9 mouse cellular contexts compared by ENCODE assay signal in the genomic region with DNA sequence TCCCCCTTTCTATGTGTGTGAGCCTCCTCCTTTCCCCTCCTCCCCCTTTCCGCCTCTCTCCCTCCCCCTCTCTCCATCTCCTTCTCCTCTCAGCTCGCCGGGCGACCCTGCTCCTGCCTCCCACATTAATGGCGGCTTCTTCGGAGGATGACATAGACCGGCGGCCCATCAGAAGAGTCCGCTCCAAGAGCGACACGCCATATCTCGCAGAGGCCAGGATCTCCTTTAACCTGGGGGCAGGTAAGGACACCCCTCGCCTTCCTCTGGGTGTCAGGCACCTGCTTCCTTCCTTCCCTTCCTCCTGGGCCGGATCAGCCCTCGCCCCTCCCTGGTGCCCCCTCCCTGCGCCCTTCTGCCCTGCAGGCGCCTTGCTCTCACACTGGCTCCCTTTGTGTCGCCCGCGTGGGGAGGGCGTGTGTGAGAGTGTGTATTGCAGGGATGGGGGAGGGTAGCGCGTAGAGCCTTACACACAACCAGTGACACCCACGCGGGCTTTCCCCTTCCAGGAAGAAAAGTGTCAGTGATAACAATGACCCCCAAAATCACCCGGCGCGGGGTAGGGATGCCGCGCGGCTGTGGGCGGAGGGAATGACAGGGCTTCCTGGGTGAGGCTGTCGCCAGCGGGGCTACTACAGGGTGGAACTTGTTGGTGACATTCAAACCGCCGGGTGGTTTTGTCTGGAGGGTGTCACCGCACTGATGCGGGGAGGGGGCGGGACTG. TPM values are rescaled to one million over a fixed set of nuclear protein-coding genes. Genes with fewer than 3 reads are reported as not detected.
DNase-seq lines count a peak whose midpoint lies in the region; ATAC-seq and TF ChIP-seq lines count a peak whose summit lies in the region.
"Had no signal": no experiment of that assay in that cellular context is flagged by ENCODE, and none has a peak within 500 bp of the region (broad histone marks: within the 10 kb centered on the region; RNA-seq: fewer than 3 reads in every experiment).

No protein-coding gene starts in this region.

- no peak overlapping the region for H3K9ac ChIP-seq in heart, embryonic 14.5 days (ENCODE audit: low read length)
- peak overlapping the region; percentile 20; the same call in 1 of the 2 replicates for H3K9ac ChIP-seq in ES-E14 (ENCODE audit: insufficient read depth, low read depth, low read length, poor library complexity, severe bottlenecking)
- no peak overlapping the region for H3K9ac ChIP-seq in intestine, embryonic 15.5 days
- peak overlapping the region; percentile 93 for H3K9ac ChIP-seq in neural tube, embryonic 14.5 days (replicated peaks; ENCODE audit: low read depth, low read length)

- WGBS in heart, embryonic 14.5 days: 2% methylated on average over 39 of the region's 39 CpGs
- 1% methylated on average over 39 of the region's 39 CpGs for WGBS in intestine, embryonic 15.5 days
- WGBS in neural tube, embryonic 14.5 days: 1% methylated on average over 38 of the region's 39 CpGs

- in situ Hi-C loops in ES-E14 (cut with MboI; ENCODE audit: low sequenced_read_pairs in 2 of 2, unreplicated experiment in 2 of 2): no loop called here

- H3K4me2 ChIP-seq in heart, embryonic 14.5 days (ENCODE audit: low read length): peak overlapping the region; percentile 60
- H3K4me2 ChIP-seq in intestine, embryonic 15.5 days (replicated peaks): peak overlapping the region; percentile 54
- H3K4me2 ChIP-seq in neural tube, embryonic 14.5 days (ENCODE audit: low read depth, low read length): peak overlapping the region; percentile 55

- DNase-seq in heart, postnatal 4 days: no peak
- DNase-seq in ES-E14 (ENCODE audit: low read depth, low spot score): no peak
- peak; percentile 29 for DNase-seq in embryo, embryonic 10 days (ENCODE audit: low spot score)
- no peak for DNase-seq in ovary, postnatal 36 days (ENCODE audit: low spot score)
- no peak for DNase-seq in adrenal gland, adult 18-20 months (ENCODE audit: low spot score in 2 of 2)

- H3K9me3 ChIP-seq in heart, embryonic 14.5 days (ENCODE audit: control insufficient read depth, low read length): no peaks in the 10 kb centered on the region
- H3K9me3 ChIP-seq in ES-E14 (ENCODE audit: control insufficient read depth, insufficient read depth, low read depth, low read length): no peaks in the 10 kb centered on the region
- no peaks in the 10 kb centered on the region for H3K9me3 ChIP-seq in intestine, embryonic 15.5 days
- no peaks in the 10 kb centered on the region for H3K9me3 ChIP-seq in neural tube, embryonic 14.5 days (ENCODE audit: control insufficient read depth, low read length)

- H3K4me3 ChIP-seq in heart, embryonic 14.5 days (ENCODE audit: control insufficient read depth in 1 of 2, insufficient read depth in 1 of 2, low read depth in 1 of 2, low read length in 2 of 2): peak overlapping the region; percentile 24 to 31
- peak overlapping the region; percentile 54 to 69 for H3K4me3 ChIP-seq in ES-E14 (ENCODE audit: insufficient read depth in 1 of 2, low read depth in 1 of 2, low read length in 2 of 2, poor library complexity in 1 of 2, severe bottlenecking in 1 of 2)
- peak overlapping the region; percentile 29 for H3K4me3 ChIP-seq in intestine, embryonic 15.5 days (replicated peaks)
- peak overlapping the region; percentile 75 for H3K4me3 ChIP-seq in neural tube, embryonic 14.5 days (ENCODE audit: low read depth, low read length)

- no peak overlapping the region for H3K27ac ChIP-seq in heart, embryonic 14.5 days (replicated peaks in 1 of 2; ENCODE audit: control insufficient read depth in 1 of 2, insufficient read depth in 1 of 2, low read depth in 2 of 2, low read length in 2 of 2)
- no peak overlapping the region for H3K27ac ChIP-seq in ES-E14 (ENCODE audit: insufficient read depth, low read depth, low read length, poor library complexity, severe bottlenecking)
- no peak overlapping the region for H3K27ac ChIP-seq in intestine, embryonic 15.5 days
- peak overlapping the region; percentile 91 for H3K27ac ChIP-seq in neural tube, embryonic 14.5 days (ENCODE audit: low read depth, low read length)

- peaks cover 42% of the 10 kb centered on the region for H3K27me3 ChIP-seq in heart, embryonic 14.5 days (ENCODE audit: control insufficient read depth, insufficient read depth, low read length)
- peaks cover 28% of the 10 kb centered on the region for H3K27me3 ChIP-seq in intestine, embryonic 15.5 days (replicated peaks)
- H3K27me3 ChIP-seq in neural tube, embryonic 14.5 days (ENCODE audit: control insufficient read depth, insufficient read depth, low read length): no peaks in the 10 kb centered on the region

- H3K36me3 ChIP-seq in heart, embryonic 14.5 days (ENCODE audit: control insufficient read depth, insufficient read depth, low read length): no peaks in the 10 kb centered on the region
- H3K36me3 ChIP-seq in ES-E14 (ENCODE audit: control insufficient read depth, insufficient read depth, low read length, poor library complexity, severe bottlenecking): no peaks in the 10 kb centered on the region
- no peaks in the 10 kb centered on the region for H3K36me3 ChIP-seq in intestine, embryonic 15.5 days
- H3K36me3 ChIP-seq in neural tube, embryonic 14.5 days (ENCODE audit: control insufficient read depth, insufficient read depth, low read length): no peaks in the 10 kb centered on the region

- peaks cover 0 to 3% of the 10 kb centered on the region in 2 experiments; a peak in 1 of 4 replicates for H3K4me1 ChIP-seq in heart, embryonic 14.5 days (ENCODE audit: control insufficient read depth in 2 of 2, insufficient read depth in 2 of 2, low read length in 2 of 2)
- H3K4me1 ChIP-seq in ES-E14 (ENCODE audit: control insufficient read depth in 2 of 2, insufficient read depth in 2 of 2, low read length in 2 of 2, poor library complexity in 1 of 2): no peaks in the 10 kb centered on the region
- 0 out of 2 replicates have a peak, but pooled peaks cover 3% of the 10 kb centered on the region for H3K4me1 ChIP-seq in intestine, embryonic 15.5 days (replicated peaks)
- H3K4me1 ChIP-seq in neural tube, embryonic 14.5 days (ENCODE audit: control insufficient read depth, insufficient read depth, low read length): peaks cover 18% of the 10 kb centered on the region

- no peak for ATAC-seq in heart, embryonic 14.5 days (ENCODE audit: insufficient number of reproducible peaks, insufficient read depth, low FRiP score, low read depth)
- no peak for ATAC-seq in intestine, embryonic 15.5 days
- peak; percentile 92 for ATAC-seq in neural tube, embryonic 14.5 days (ENCODE audit: low read depth)

TF ChIP-seq in ES-E14, 5 proteins besides CTCF, POLR2A, EP300 and RAD21:
- no peak for TF ChIP-seq ZNF384 (IDR thresholded peaks at IDR 0.05; ENCODE audit: low read depth, low read length)
- TF ChIP-seq HCFC1 (IDR thresholded peaks at IDR 0.05; ENCODE audit: borderline replicate concordance, insufficient read depth, low read length): no peak
- TF ChIP-seq MAFK (IDR thresholded peaks at IDR 0.05; ENCODE audit: insufficient read depth, low read depth, low read length): no peak
- no peak for TF ChIP-seq CHD2 (IDR thresholded peaks at IDR 0.05; ENCODE audit: low read depth, low read length)
- no peak for TF ChIP-seq ZC3H11A (IDR thresholded peaks at IDR 0.05; ENCODE audit: borderline replicate concordance, low read depth, low read length)
TF ChIP-seq in ES-E14: peak in this region for 0.

RNA-seq across cellular contexts. Expression of a gene that starts 29.3 kb away (rescaled TPM):
- 5.0 and 8.9 TPM in 2 replicates for polyA plus RNA-seq in heart, embryonic 14.5 days (2014; fragmentation: Nextera tagmentation; extraction: Ambion mirVana)
- total RNA-seq in heart, postnatal 4 days (2021): 10 to 100 TPM; 11.2 to 12.2 TPM
- 0.85 and 1.2 TPM in 2 replicates for total RNA-seq in ES-E14 (2012; rRNA removed)
- 7.2 and 7.5 TPM in 2 replicates for polyA plus RNA-seq in intestine, embryonic 15.5 days (2015; fragmentation: Nextera tagmentation; extraction: Ambion mirVana)
- polyA plus RNA-seq in neural tube, embryonic 14.5 days (2014; fragmentation: Nextera tagmentation; extraction: Ambion mirVana): 58.4 and 65.5 TPM in 2 replicates
- total RNA-seq in adrenal gland, adult 18-20 months (2021): 1 to 10 TPM; 6.0 to 9.2 TPM
- total RNA-seq: MEL had no signal

Comparison
In these comparisons a context has a peak if more than half of its experiments do, and no peak if none do; other contexts are left out.
1. H3K9ac ChIP-seq: peak in ES-E14 (single experiment) and neural tube, embryonic 14.5 days (single experiment); none in heart, embryonic 14.5 days (single experiment) and intestine, embryonic 15.5 days (single experiment).
2. Peak in every context shown above with its lines, with median percentiles within 50 percentile points of each other: H3K4me2 ChIP-seq and H3K4me3 ChIP-seq.